Mouse (Mus musculus): ENCODE results near the gene Ces1g. TPM values are rescaled to one million over a fixed set of nuclear protein-coding genes. Genes with fewer than 3 reads are reported as not detected.

The Ces1g gene
- not detected in 2 replicates for polyA plus RNA-seq (2014; fragmentation: Nextera tagmentation; extraction: Ambion mirVana)

DNA sequence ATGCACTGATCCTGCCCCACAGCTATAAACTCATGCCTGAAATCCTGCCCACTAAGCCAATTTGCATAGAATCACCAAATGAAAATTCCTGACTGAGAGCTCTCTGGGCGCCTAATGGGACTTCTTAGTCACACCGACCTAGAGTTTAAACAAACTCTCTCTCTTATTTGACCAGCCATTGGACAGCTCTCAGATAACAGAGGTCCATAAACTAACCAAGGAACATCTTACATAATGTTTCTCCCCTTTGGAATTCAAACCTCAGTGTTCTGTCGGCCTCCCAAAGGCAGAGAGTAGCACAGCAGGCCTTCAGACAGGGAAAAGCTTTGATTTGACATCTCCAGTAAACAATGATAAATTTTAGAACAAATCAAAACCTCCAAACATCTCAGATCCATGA lies at the start of gene Ces1g:
Gene Ces1g (minus strand): TSS at position 102 of the 400 bp plus-strand sequence.
- WGBS, result 60% methylated on average over 3 of the region's 3 CpGs

GRCm38 (mm10) chr8:93379625-93380024 lies 42.5 kb upstream of the Ces1g start, which contains the start of gene Ces1h:
Gene Ces1h (minus strand): TSS chr8:93379725.
- Histone ChIP-seq H3K4me2 (ENCODE audit: low read depth, low read length) (no peak within 1 kb of the TSS), H3K4me1 (ENCODE audit: control insufficient read depth, insufficient read depth, low read length) (no peaks in the 10 kb centered on the region), H3K27me3 (replicated peaks; ENCODE audit: control insufficient read depth, insufficient read depth, low read length) (no peaks in the 10 kb centered on the region), H3K9ac (ENCODE audit: low read depth, low read length) (no peak within 1 kb of the TSS), H3K4me3 (ENCODE audit: low read depth, low read length) (no peak within 1 kb of the TSS), H3K36me3 (ENCODE audit: control insufficient read depth, insufficient read depth, low read length) (no peaks in the 10 kb centered on the region), H3K27ac (replicated peaks; ENCODE audit: low read depth, low read length) (no peak within 1 kb of the TSS), H3K9me3 (ENCODE audit: control insufficient read depth, low read length) (no peaks in the 10 kb centered on the region)
- ATAC-seq (ENCODE audit: low read depth) (no peak), DNase-seq (ENCODE audit: low spot score) (no peak)
- 79% methylated on average over 4 of the region's 4 CpGs for WGBS

More for the DNA sequence above, at the start of gene Ces1g:
- Histone ChIP-seq H3K36me3 (ENCODE audit: control insufficient read depth, insufficient read depth, low read length) (no peaks in the 10 kb centered on the region), H3K9me3 (ENCODE audit: control insufficient read depth, low read length) (no peaks in the 10 kb centered on the region), H3K9ac (ENCODE audit: low read depth, low read length) (no peak within 1 kb of the TSS), H3K4me2 (ENCODE audit: low read depth, low read length) (no peak within 1 kb of the TSS), H3K27ac (replicated peaks; ENCODE audit: low read depth, low read length) (no peak within 1 kb of the TSS), H3K4me1 (ENCODE audit: control insufficient read depth, insufficient read depth, low read length) (no peaks in the 10 kb centered on the region), H3K4me3 (ENCODE audit: low read depth, low read length) (no peak within 1 kb of the TSS), H3K27me3 (replicated peaks; ENCODE audit: control insufficient read depth, insufficient read depth, low read length) (no peaks in the 10 kb centered on the region)
- ATAC-seq (ENCODE audit: low read depth), result no peak
- no peak for DNase-seq (ENCODE audit: low spot score)

GRCm38 (mm10) chr8:93369481-93369880 lies 32.4 kb upstream of the Ces1g start:
- DNase-seq (ENCODE audit: low spot score), result peak; percentile 47
- no peak overlapping the region for H3K9ac ChIP-seq (ENCODE audit: low read depth, low read length)
- H3K27ac ChIP-seq (replicated peaks; ENCODE audit: low read depth, low read length), result no peak overlapping the region
- H3K27me3 ChIP-seq (replicated peaks; ENCODE audit: control insufficient read depth, insufficient read depth, low read length), result no peaks in the 10 kb centered on the region; the same call in 1 of the 2 replicates
- H3K4me1 ChIP-seq (ENCODE audit: control insufficient read depth, insufficient read depth, low read length), result no peaks in the 10 kb centered on the region
- WGBS, result 45% methylated on average over 2 of the region's 2 CpGs
- peak; percentile 33; the same call in 1 of the 2 replicates for ATAC-seq (ENCODE audit: low read depth)
- H3K9me3 ChIP-seq (ENCODE audit: control insufficient read depth, low read length), result no peaks in the 10 kb centered on the region
- no peak overlapping the region for H3K4me3 ChIP-seq (ENCODE audit: low read depth, low read length)
- H3K36me3 ChIP-seq (ENCODE audit: control insufficient read depth, insufficient read depth, low read length), result no peaks in the 10 kb centered on the region
- H3K4me2 ChIP-seq (ENCODE audit: low read depth, low read length), result no peak overlapping the region

GRCm38 (mm10) chr8:93360113-93360512 lies 23.0 kb upstream of the Ces1g start:
- Histone ChIP-seq H3K4me3 (ENCODE audit: low read depth, low read length) (no peak overlapping the region), H3K9ac (ENCODE audit: low read depth, low read length) (no peak overlapping the region), H3K4me1 (ENCODE audit: control insufficient read depth, insufficient read depth, low read length) (no peaks in the 10 kb centered on the region), H3K27ac (replicated peaks; ENCODE audit: low read depth, low read length) (no peak overlapping the region), H3K9me3 (ENCODE audit: control insufficient read depth, low read length) (no peaks in the 10 kb centered on the region), H3K27me3 (replicated peaks; ENCODE audit: control insufficient read depth, insufficient read depth, low read length) (no peaks in the 10 kb centered on the region), H3K4me2 (ENCODE audit: low read depth, low read length) (no peak overlapping the region), H3K36me3 (ENCODE audit: control insufficient read depth, insufficient read depth, low read length) (no peaks in the 10 kb centered on the region)
- DNase-seq (ENCODE audit: low spot score) (peak; percentile 6), ATAC-seq (ENCODE audit: low read depth) (no peak)

DNA sequence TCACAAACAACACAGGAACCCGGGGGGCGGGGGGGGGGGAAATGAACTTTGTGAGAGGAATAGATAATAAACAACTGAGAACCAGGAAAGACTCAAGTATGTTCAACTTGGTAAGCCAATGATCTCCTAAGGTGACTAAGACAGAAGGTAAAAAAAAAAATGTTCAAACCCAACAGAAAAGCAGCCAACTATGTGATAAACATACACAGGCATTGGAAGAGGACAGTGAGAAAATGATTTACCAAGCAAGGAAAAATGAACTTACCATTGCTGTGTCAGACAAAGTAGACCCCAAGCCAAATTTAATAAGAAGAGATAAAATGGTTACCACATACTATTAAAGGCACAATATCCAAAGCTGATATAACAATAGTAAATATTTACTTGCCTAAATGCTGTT lies 2.4 kb upstream of the Ces1g start:
- whole genome bisulfite sequencing, result 100% methylated on average over 2 of the region's 2 CpGs
- Histone ChIP-seq H3K27ac (replicated peaks; ENCODE audit: low read depth, low read length) (no peak overlapping the region), H3K4me3 (ENCODE audit: low read depth, low read length) (no peak overlapping the region), H3K4me2 (ENCODE audit: low read depth, low read length) (no peak overlapping the region), H3K9ac (ENCODE audit: low read depth, low read length) (no peak overlapping the region), H3K36me3 (ENCODE audit: control insufficient read depth, insufficient read depth, low read length) (no peaks in the 10 kb centered on the region), H3K9me3 (ENCODE audit: control insufficient read depth, low read length) (no peaks in the 10 kb centered on the region), H3K27me3 (replicated peaks; ENCODE audit: control insufficient read depth, insufficient read depth, low read length) (no peaks in the 10 kb centered on the region), H3K4me1 (ENCODE audit: control insufficient read depth, insufficient read depth, low read length) (no peaks in the 10 kb centered on the region)
- DNase-seq (ENCODE audit: low spot score), result no peak
- no peak for ATAC-seq (ENCODE audit: low read depth)

DNA sequence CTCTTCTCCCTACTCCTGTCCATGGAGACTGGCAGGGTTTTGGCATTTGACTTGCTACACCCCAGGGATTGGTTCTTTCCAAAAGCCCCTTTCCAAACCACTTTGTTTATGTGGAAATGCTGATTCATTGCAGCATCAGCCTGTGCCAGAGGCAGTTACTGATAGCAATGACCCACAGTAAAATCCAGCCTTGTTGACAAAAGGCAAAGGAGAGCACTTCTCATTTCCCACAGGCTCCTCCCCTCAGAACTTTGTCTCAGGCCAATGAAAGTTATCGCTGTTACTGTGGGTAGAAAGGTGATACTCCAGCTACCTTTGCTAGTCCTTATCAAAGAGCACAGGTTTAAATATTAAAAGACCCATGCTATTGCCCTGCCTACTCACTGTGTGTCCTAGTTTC lies 4.4 kb downstream of the Ces1g start:
- 65% methylated on average over 1 of the region's 1 CpGs for WGBS
- ATAC-seq (ENCODE audit: low read depth), result no peak

DNA sequence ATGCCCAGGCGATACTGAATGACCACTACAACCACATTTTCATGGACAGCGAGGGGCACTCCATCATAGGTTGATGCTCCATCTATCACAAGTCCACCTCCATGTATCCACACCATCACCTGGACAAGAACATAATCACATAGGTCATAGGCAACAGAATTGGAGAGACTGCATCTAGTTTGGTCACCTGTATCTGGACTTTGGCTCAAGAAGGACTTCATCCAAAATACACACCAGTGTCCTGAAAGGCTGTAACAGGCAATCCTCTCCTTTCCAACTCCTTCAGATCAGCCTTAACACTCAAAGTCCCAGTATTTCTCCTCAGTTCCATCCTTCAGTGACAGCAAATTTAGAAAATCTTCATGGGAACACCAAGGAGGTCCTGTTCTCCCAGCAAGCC lies 6.0 kb downstream of the Ces1g start:
- no peaks in the 10 kb centered on the region for H3K4me1 ChIP-seq (ENCODE audit: control insufficient read depth, insufficient read depth, low read length)
- 91% methylated on average over 2 of the region's 2 CpGs for WGBS
- H3K9me3 ChIP-seq (ENCODE audit: control insufficient read depth, low read length), result no peaks in the 10 kb centered on the region
- no peak overlapping the region for H3K4me3 ChIP-seq (ENCODE audit: low read depth, low read length)
- H3K27me3 ChIP-seq (replicated peaks; ENCODE audit: control insufficient read depth, insufficient read depth, low read length), result no peaks in the 10 kb centered on the region
- ATAC-seq (ENCODE audit: low read depth) (no peak), DNase-seq (ENCODE audit: low spot score) (no peak)
- H3K36me3 ChIP-seq (ENCODE audit: control insufficient read depth, insufficient read depth, low read length), result no peaks in the 10 kb centered on the region
- H3K27ac ChIP-seq (replicated peaks; ENCODE audit: low read depth, low read length), result no peak overlapping the region
- H3K4me2 ChIP-seq (ENCODE audit: low read depth, low read length), result no peak overlapping the region
- no peak overlapping the region for H3K9ac ChIP-seq (ENCODE audit: low read depth, low read length)

More for the DNA sequence above, 4.4 kb downstream of the Ces1g start:
- no peaks in the 10 kb centered on the region for H3K27me3 ChIP-seq (replicated peaks; ENCODE audit: control insufficient read depth, insufficient read depth, low read length)
- no peak overlapping the region for H3K4me3 ChIP-seq (ENCODE audit: low read depth, low read length)
- no peak overlapping the region for H3K4me2 ChIP-seq (ENCODE audit: low read depth, low read length)
- H3K9me3 ChIP-seq (ENCODE audit: control insufficient read depth, low read length), result no peaks in the 10 kb centered on the region
- no peak for DNase-seq (ENCODE audit: low spot score)
- no peak overlapping the region for H3K9ac ChIP-seq (ENCODE audit: low read depth, low read length)
- no peaks in the 10 kb centered on the region for H3K36me3 ChIP-seq (ENCODE audit: control insufficient read depth, insufficient read depth, low read length)
- no peak overlapping the region for H3K27ac ChIP-seq (replicated peaks; ENCODE audit: low read depth, low read length)
- no peaks in the 10 kb centered on the region for H3K4me1 ChIP-seq (ENCODE audit: control insufficient read depth, insufficient read depth, low read length)

DNA sequence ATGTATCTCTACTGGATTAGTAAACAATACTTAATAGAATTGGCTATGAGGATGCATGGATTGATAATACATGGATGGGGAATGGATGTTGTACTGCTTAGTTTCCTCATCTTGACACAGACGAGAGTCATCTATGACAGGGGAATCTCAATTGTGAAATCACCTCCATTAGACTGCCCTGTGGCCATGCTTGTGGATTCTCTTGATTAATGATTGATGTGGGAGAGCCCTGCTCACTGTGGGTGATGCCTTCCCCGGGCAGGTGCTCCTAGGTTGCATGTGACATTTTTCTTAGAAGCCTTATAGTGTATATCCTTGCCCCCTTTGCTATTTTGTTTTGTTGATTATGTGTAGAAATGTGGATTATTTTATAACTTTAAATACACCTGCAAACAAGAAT lies 12.0 kb downstream of the Ces1g start:
- H3K9me3 ChIP-seq (ENCODE audit: control insufficient read depth, low read length), result no peaks in the 10 kb centered on the region
- H3K36me3 ChIP-seq (ENCODE audit: control insufficient read depth, insufficient read depth, low read length), result no peaks in the 10 kb centered on the region
- WGBS, result 64% methylated on average over 2 of the region's 2 CpGs
- no peak overlapping the region for H3K4me2 ChIP-seq (ENCODE audit: low read depth, low read length)
- H3K4me1 ChIP-seq (ENCODE audit: control insufficient read depth, insufficient read depth, low read length), result no peaks in the 10 kb centered on the region
- DNase-seq (ENCODE audit: low spot score), result no peak
- H3K9ac ChIP-seq (ENCODE audit: low read depth, low read length), result no peak overlapping the region
- no peaks in the 10 kb centered on the region for H3K27me3 ChIP-seq (replicated peaks; ENCODE audit: control insufficient read depth, insufficient read depth, low read length)
- no peak overlapping the region for H3K4me3 ChIP-seq (ENCODE audit: low read depth, low read length)
- no peak for ATAC-seq (ENCODE audit: low read depth)
- H3K27ac ChIP-seq (replicated peaks; ENCODE audit: low read depth, low read length), result no peak overlapping the region

DNA sequence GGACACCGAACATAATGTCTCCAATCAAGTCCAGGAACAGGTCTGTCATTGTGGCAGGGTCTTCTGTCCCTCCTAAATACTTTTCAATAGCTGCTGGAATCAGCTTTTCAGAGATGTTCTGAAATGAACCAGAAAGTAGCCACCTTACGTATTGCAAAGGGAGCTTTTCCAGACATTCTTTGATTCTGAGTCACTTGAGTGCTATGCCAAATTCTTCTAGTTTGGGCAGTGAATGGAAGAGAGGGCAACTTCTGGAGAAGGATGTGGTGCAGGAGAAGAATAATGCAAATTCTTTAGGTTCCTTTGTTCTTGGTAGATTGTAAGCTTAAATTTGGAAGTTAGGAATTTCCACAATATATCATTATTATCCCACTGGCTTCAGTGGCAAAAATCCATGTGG lies 20.1 kb downstream of the Ces1g start:
- ATAC-seq (ENCODE audit: low read depth), result no peak
- Histone ChIP-seq H3K9ac (ENCODE audit: low read depth, low read length) (no peak overlapping the region), H3K27ac (replicated peaks; ENCODE audit: low read depth, low read length) (no peak overlapping the region), H3K36me3 (ENCODE audit: control insufficient read depth, insufficient read depth, low read length) (no peaks in the 10 kb centered on the region), H3K4me3 (ENCODE audit: low read depth, low read length) (no peak overlapping the region), H3K4me1 (ENCODE audit: control insufficient read depth, insufficient read depth, low read length) (no peaks in the 10 kb centered on the region), H3K4me2 (ENCODE audit: low read depth, low read length) (no peak overlapping the region), H3K27me3 (replicated peaks; ENCODE audit: control insufficient read depth, insufficient read depth, low read length) (no peaks in the 10 kb centered on the region), H3K9me3 (ENCODE audit: control insufficient read depth, low read length) (no peaks in the 10 kb centered on the region)
- no peak for DNase-seq (ENCODE audit: low spot score)
- 79% methylated on average over 2 of the region's 2 CpGs for WGBS
